Mouse (Mus musculus): ENCODE measurements around the gene Kndc1. TPM values are rescaled to one million over a fixed set of nuclear protein-coding genes. Genes with fewer than 3 reads are reported as not detected.

The Kndc1 gene
- total and polyA plus RNA-seq, 3 experiments, result 0.47 TPM; not detected in 2

GRCm38 (mm10) chr7:139898606-139899005, 4.1 kb downstream of the Kndc1 start:
- H3K4me1 ChIP-seq (ENCODE audit: control insufficient read depth, insufficient read depth, low read length), result no peaks in the 10 kb centered on the region
- TF ChIP-seq POLR2A (IDR thresholded peaks at IDR 0.05; ENCODE audit: insufficient read depth, low read depth, low read length) (no peak), EP300 (IDR thresholded peaks at IDR 0.05; ENCODE audit: insufficient read depth, low read depth, low read length) (no peak), CTCF (IDR thresholded peaks at IDR 0.05) (no peak)
- 67% methylated on average over 2 of the region's 2 CpGs for WGBS
- H3K4me3 ChIP-seq, result no peak overlapping the region
- DNase-seq, result no peak
- no peaks in the 10 kb centered on the region for H3K36me3 ChIP-seq (ENCODE audit: control insufficient read depth, insufficient read depth, low read length)
- H3K27ac ChIP-seq, result no peak overlapping the region
- H3K79me2 ChIP-seq (replicated peaks; ENCODE audit: control insufficient read depth, insufficient read depth, low read length), result no peaks in the 10 kb centered on the region
- H3K27me3 ChIP-seq (ENCODE audit: control insufficient read depth, insufficient read depth, low read length), result no peaks in the 10 kb centered on the region; the same call in 1 of the 2 replicates
- no peak overlapping the region for H3K9ac ChIP-seq (ENCODE audit: low read depth, low read length)
- intact Hi-C loops (cut with DNase I), result no loop called here

- Histone ChIP-seq H3K36me3 (ENCODE audit: control insufficient read depth, insufficient read depth, low read length) (no peaks in the 10 kb centered on the region), H3K79me2 (replicated peaks; ENCODE audit: control insufficient read depth, insufficient read depth, low read length) (no peaks in the 10 kb centered on the region), H3K27me3 (ENCODE audit: control insufficient read depth, insufficient read depth, low read length) (no peaks in the 10 kb centered on the region; the same call in 1 of the 2 replicates), H3K4me1 (ENCODE audit: control insufficient read depth, insufficient read depth, low read length) (no peaks in the 10 kb centered on the region), H3K4me3 (no peak overlapping the region), H3K9ac (ENCODE audit: low read depth, low read length) (no peak overlapping the region), H3K27ac (no peak overlapping the region)
- DNase-seq, result no peak
- intact Hi-C loops (cut with DNase I), result no loop called here
- 75% methylated on average over 7 of the region's 7 CpGs for WGBS
- TF ChIP-seq CTCF (IDR thresholded peaks at IDR 0.05) (no peak), POLR2A (IDR thresholded peaks at IDR 0.05; ENCODE audit: insufficient read depth, low read depth, low read length) (no peak)
Measured at GRCm38 (mm10) chr7:139899505-139899904, 5.0 kb downstream of the Kndc1 start.

GRCm38 (mm10) chr7:139900456-139900855, 6.0 kb downstream of the Kndc1 start:
- Histone ChIP-seq H3K27me3 (ENCODE audit: control insufficient read depth, insufficient read depth, low read length) (no peaks in the 10 kb centered on the region; the same call in 1 of the 2 replicates), H3K9ac (ENCODE audit: low read depth, low read length) (no peak overlapping the region), H3K4me3 (no peak overlapping the region), H3K36me3 (ENCODE audit: control insufficient read depth, insufficient read depth, low read length) (no peaks in the 10 kb centered on the region), H3K79me2 (replicated peaks; ENCODE audit: control insufficient read depth, insufficient read depth, low read length) (no peaks in the 10 kb centered on the region), H3K4me1 (ENCODE audit: control insufficient read depth, insufficient read depth, low read length) (no peaks in the 10 kb centered on the region), H3K27ac (no peak overlapping the region)
- WGBS, result 91% methylated on average over 7 of the region's 7 CpGs
- intact Hi-C loops (cut with DNase I), result no loop called here
- TF ChIP-seq CTCF (IDR thresholded peaks at IDR 0.05) (no peak), EP300 (IDR thresholded peaks at IDR 0.05; ENCODE audit: insufficient read depth, low read depth, low read length) (no peak)
- no peak for DNase-seq

- intact Hi-C loops (cut with DNase I), result no loop called here
- no peaks in the 10 kb centered on the region for H3K36me3 ChIP-seq (ENCODE audit: control insufficient read depth, insufficient read depth, low read length)
- no peaks in the 10 kb centered on the region for H3K4me1 ChIP-seq (ENCODE audit: control insufficient read depth, insufficient read depth, low read length)
- TF ChIP-seq EP300 (IDR thresholded peaks at IDR 0.05; ENCODE audit: insufficient read depth, low read depth, low read length) (no peak), POLR2A (IDR thresholded peaks at IDR 0.05; ENCODE audit: insufficient read depth, low read depth, low read length) (no peak), CTCF (IDR thresholded peaks at IDR 0.05) (no peak)
- no peaks in the 10 kb centered on the region for H3K79me2 ChIP-seq (replicated peaks; ENCODE audit: control insufficient read depth, insufficient read depth, low read length)
- H3K9ac ChIP-seq (ENCODE audit: low read depth, low read length), result no peak overlapping the region
- H3K4me3 ChIP-seq, result no peak overlapping the region
- 67% methylated on average over 6 of the region's 6 CpGs for WGBS
- DNase-seq, result no peak
- no peaks in the 10 kb centered on the region; the same call in 1 of the 2 replicates for H3K27me3 ChIP-seq (ENCODE audit: control insufficient read depth, insufficient read depth, low read length)
- no peak overlapping the region for H3K27ac ChIP-seq
Measured at GRCm38 (mm10) chr7:139900896-139901295, 6.4 kb downstream of the Kndc1 start.

GRCm38 (mm10) chr7:139901981-139902380, 7.5 kb downstream of the Kndc1 start:
- TF ChIP-seq EP300 (IDR thresholded peaks at IDR 0.05; ENCODE audit: insufficient read depth, low read depth, low read length) (no peak), POLR2A (IDR thresholded peaks at IDR 0.05; ENCODE audit: insufficient read depth, low read depth, low read length) (no peak), CTCF (IDR thresholded peaks at IDR 0.05) (no peak)
- DNase-seq, result no peak
- no peak overlapping the region for H3K4me3 ChIP-seq
- no peak overlapping the region for H3K9ac ChIP-seq (ENCODE audit: low read depth, low read length)
- WGBS, result 27% methylated on average over 1 of the region's 1 CpGs
- no peaks in the 10 kb centered on the region; the same call in 1 of the 2 replicates for H3K27me3 ChIP-seq (ENCODE audit: control insufficient read depth, insufficient read depth, low read length)
- H3K79me2 ChIP-seq (replicated peaks; ENCODE audit: control insufficient read depth, insufficient read depth, low read length), result no peaks in the 10 kb centered on the region
- H3K27ac ChIP-seq, result no peak overlapping the region
- intact Hi-C loops (cut with DNase I), result no loop called here
- H3K36me3 ChIP-seq (ENCODE audit: control insufficient read depth, insufficient read depth, low read length), result no peaks in the 10 kb centered on the region
- H3K4me1 ChIP-seq (ENCODE audit: control insufficient read depth, insufficient read depth, low read length), result no peaks in the 10 kb centered on the region

GRCm38 (mm10) chr7:139905261-139905660, 10.8 kb downstream of the Kndc1 start:
- DNase-seq, result no peak
- no peaks in the 10 kb centered on the region for H3K79me2 ChIP-seq (replicated peaks; ENCODE audit: control insufficient read depth, insufficient read depth, low read length)
- no peaks in the 10 kb centered on the region for H3K4me1 ChIP-seq (ENCODE audit: control insufficient read depth, insufficient read depth, low read length)
- H3K27ac ChIP-seq, result no peak overlapping the region
- intact Hi-C loops (cut with DNase I), result loop anchor here (1.0 to 2.0 kb wide), 2 partner anchors 90 to 158 kb away; no protein-coding TSS in a partner anchor
- no peaks in the 10 kb centered on the region; the same call in 1 of the 2 replicates for H3K27me3 ChIP-seq (ENCODE audit: control insufficient read depth, insufficient read depth, low read length)
- H3K4me3 ChIP-seq, result no peak overlapping the region
- H3K36me3 ChIP-seq (ENCODE audit: control insufficient read depth, insufficient read depth, low read length), result no peaks in the 10 kb centered on the region
- 21% methylated on average over 6 of the region's 6 CpGs for WGBS
- H3K9ac ChIP-seq (ENCODE audit: low read depth, low read length), result no peak overlapping the region
- TF ChIP-seq EP300 (IDR thresholded peaks at IDR 0.05; ENCODE audit: insufficient read depth, low read depth, low read length), result no peak
- TF ChIP-seq POLR2A (IDR thresholded peaks at IDR 0.05; ENCODE audit: insufficient read depth, low read depth, low read length), result no peak
- TF ChIP-seq CTCF (IDR thresholded peaks at IDR 0.05), result no peak

Measured in heart, adult 2 months (tissue).